Mouse (Mus musculus) retina, postnatal 7 days (tissue): ENCODE results near the gene Rhbdl2.

Experiments used
- DNase-seq: peaks from one replicate; pipeline ENCODE4 v3.0.0-alpha.2; 2012; ENCODE audit warnings: low read depth, low spot score

The Rhbdl2 gene

GRCm38 (mm10) chr4:123812525-123812924 lies 24.9 kb downstream of the Rhbdl2 start:
- no peak for DNase-seq

GRCm38 (mm10) chr4:123814030-123814501 lies 26.4 kb downstream of the Rhbdl2 start:
- no peak for DNase-seq

DNA sequence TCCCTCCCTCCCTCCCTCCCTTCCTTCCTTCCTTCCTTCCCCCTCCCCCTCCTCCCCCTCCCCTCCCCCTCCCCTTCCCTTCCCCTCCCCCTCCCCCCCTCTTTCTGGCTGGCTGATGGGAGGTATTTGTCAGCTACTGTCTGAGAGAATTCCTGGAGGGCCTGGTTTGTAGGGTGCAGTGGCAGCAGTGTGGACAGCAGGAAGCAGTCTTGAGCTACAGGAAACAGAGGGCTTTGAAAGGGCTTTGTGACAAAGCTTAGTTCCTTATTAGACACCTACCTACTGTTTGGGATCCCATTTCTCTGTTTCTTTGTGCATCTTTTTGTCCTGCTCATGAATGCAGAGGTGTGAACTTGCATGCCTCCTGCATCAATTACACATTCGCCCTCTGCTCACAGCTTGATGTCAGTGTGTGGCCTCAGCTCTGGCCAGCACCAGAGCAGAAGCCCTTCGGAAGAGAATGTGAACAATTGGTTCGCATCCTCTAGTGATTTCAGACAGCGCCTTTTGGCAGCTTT lies 31.5 kb downstream of the Rhbdl2 start:
- DNase-seq = peak; percentile 33

GRCm38 (mm10) chr4:123842126-123842525 lies 54.5 kb downstream of the Rhbdl2 start:
- no peak for DNase-seq

- DNase-seq = no peak
Measured at GRCm38 (mm10) chr4:123856888-123857287, 69.2 kb downstream of the Rhbdl2 start.

GRCm38 (mm10) chr4:123858090-123858489 lies 70.4 kb downstream of the Rhbdl2 start:
- no peak for DNase-seq

DNA sequence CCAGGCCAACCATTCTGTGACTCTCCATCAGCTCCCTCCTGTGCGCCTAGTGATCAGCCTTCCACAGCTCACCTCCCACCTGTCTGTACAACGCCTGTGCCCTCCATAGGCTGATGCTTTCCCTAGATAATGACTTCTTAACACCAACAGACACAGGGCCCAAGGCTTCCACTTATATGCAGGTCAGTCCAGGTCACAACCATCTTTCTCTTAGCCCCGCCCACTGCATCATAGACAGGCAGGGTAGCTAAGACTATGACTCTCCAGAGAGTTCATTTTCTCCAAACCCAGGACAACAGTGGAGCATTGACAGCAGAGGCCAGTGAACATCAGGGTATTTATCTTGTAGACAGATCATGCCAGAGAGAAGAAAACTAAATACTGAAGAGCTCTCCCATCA lies 71.7 kb downstream of the Rhbdl2 start, which contains the start of gene 4933427I04Rik:
Gene 4933427I04Rik, plus strand, starts transcription at position 301 of the 400 bp plus-strand sequence.
- DNase-seq = no peak

- no peak for DNase-seq
Measured at GRCm38 (mm10) chr4:123859803-123860202, 72.1 kb downstream of the Rhbdl2 start.

DNA sequence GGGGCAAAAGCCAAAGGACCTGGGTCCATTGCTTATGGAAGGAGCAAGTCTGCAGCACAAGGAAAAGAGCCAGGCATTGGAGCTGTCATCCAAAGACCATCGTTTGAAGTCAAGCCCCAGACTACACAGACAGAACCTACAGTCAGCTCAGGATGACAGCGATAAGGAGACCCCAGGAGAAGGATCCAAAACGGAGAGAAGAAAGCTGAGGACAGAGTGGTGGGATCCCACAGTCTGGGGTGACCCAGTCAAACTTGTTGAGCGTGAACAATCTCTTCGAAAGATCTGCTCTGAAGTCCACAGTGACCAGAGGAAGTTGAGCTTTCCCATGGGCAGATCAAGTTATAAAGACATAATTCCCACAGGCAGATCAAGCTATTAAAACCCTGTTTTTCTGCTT lies 72.9 kb downstream of the Rhbdl2 start:
- no peak for DNase-seq
